Mouse (Mus musculus) yolk sac, embryonic 10.5 days (tissue): ENCODE results near the gene Rps8.
A peak's percentile ranks its signal among the peaks of the same experiment; 100 is the strongest.

Source experiments
- DNase-seq: peaks from one replicate; pipeline ENCODE4 v3.0.0-alpha.2; 2017; ENCODE audit warnings: low spot score

The Rps8 gene

GRCm38 (mm10) chr4:117148047-117148713, 7.9 kb downstream of the Rps8 start:
- no peak for DNase-seq

- no peak for DNase-seq
Observed at GRCm38 (mm10) chr4:117146176-117146575, 9.9 kb downstream of the Rps8 start.

- DNase-seq: no peak
Observed at GRCm38 (mm10) chr4:117145248-117145647, 10.8 kb downstream of the Rps8 start.

DNA sequence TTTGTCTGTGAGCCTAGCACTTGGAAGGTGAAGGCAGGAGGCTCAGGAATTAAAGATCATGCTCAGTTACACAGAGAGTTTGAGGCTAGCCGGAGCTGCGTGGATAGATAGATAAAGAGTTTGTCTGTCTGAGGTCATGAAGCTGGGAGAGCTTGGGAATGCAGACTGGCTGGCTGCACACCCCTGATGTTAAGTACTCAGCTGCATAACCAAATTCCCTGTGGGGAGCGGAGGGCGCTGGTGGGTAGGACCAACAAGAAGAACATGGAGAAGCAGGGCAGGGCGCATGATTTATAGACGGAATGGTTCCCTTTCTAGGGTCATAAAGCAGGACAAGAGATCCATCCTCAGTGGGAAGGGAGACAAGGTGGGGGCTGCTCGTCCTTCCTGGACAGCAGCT, 13.0 kb downstream of the Rps8 start:
- no peak for DNase-seq

DNA sequence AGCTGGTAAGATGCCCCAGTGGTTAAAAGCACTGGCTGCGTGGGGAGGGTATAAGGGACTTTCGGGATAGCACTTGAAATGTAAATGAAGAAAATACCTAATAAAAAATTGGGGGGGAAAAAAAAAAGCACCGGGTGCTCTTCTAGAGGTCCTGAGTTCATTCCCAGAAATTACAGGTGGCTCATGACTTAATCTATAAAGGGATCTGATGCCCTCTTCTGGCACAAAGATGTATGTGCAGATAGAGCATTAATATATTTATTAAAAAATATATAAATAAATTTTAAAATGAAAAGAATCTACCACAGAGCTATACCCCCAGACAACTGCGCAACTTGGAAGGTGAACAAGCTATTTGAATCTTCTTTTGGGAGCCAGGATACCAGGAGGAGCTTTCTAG, 15.4 kb downstream of the Rps8 start:
- DNase-seq: no peak

DNA sequence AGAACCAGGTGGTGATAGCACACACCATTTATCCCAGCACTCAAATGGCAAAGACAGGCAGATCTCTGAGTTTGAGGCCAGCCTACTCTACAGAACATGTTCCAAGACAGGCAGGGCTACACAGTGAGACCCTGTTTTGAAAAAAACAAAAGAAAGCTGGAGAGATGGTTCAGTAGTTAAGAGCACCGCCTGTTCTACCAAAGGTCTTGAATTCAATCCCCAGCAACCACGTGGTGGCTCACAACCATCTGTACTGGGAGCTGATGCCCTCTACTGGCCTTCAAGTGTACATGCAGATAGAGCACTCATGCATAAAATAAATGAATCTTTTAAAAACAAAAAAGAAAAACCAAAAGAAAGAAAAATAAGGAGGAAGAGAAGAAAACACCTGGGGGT, 16.8 kb downstream of the Rps8 start:
- DNase-seq: peak; percentile 59

- no peak for DNase-seq
Observed at GRCm38 (mm10) chr4:117138295-117139216, 17.5 kb downstream of the Rps8 start.

- peak; percentile 91 for DNase-seq
Observed at GRCm38 (mm10) chr4:117136034-117136433, 20.0 kb downstream of the Rps8 start.

DNA sequence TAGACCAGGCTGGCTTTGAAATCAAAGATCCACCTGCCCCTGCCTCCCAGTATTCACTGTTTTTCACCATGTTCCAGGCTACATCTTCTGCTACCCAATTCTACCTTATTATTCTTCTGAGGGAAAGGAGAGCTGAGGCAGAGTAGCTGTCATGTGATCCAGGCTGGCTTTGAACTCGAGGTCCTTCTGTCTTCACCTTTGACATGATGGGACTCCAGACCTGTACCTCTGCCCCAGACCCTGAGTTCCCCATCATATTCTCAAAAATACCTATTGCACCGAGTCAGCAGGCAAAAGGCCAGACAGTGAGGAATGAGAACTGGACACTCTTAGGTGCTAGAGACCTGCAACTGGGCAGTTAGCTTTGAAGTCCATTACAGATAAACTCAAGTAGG, 21.4 kb downstream of the Rps8 start:
- no peak for DNase-seq

GRCm38 (mm10) chr4:117133817-117134600, 22.0 kb downstream of the Rps8 start, which contains the start of gene Plk3:
Gene Plk3, minus strand, starts transcription at chr4:117133963.
- peak; percentile 97 for DNase-seq

DNA sequence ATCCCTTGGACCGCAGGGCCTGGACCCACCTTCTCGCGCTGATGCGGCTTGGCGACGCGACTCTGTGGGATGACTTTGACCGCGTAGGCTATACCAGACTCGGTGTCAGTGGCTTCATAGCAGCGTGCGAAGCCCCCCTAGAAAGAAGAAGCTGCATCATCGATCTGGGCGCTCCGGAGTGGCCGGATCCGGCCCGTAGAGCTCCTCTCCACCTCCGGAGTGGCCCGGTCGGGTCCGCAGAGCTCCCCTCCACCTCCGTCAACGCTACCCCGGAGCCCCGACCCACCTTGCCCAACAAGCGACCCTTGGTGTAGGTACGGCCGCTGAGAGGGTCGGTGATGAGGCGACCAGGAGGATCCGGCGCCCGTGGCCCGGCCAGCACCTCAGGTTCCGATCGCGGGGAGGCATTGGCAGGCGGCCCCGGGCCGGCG, 22.7 kb downstream of the Rps8 start:
- DNase-seq: peak; percentile 31

- no peak for DNase-seq
Observed at GRCm38 (mm10) chr4:117132794-117133143, 23.3 kb downstream of the Rps8 start.

DNA sequence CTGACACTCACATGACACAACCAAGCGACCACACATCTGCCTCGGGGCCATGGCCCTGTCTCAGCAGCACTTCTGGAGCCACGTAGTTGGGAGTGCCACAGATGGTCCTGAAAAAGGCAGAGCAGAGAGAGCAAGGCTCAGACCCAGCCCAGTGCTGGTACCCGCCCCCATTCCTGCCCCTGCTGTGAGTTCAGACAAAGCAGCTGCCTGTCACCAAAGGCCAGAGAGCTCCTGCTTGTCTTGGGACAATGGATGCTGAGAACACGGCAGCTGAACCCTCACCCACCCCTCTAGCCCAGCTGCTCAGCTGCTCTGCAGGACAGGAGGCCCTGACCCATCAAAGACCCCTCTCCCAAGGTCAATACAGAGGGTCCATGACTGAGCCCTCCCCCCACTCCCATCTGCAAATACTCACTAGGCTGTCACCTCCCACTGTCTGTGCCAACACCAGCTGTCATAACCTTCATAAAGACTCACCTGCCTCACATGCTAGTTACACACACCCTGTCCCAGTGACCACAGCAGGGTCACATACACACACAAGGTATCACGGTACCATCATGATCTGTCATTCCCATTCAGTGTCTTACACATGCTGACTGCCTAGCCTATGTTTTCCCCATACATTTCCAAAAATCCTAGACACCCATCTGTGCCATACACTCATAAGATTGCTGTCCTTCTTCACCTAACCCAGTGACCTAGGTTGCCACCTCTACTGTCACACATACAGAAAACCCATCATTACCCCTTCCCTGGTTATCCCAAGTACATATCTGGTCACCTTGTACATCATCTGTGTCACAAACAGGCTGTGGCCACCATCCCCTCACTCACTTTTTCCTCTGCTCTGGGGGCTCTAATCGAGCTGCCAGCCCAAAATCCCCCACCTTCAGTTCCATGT, 23.9 kb downstream of the Rps8 start:
- peak; percentile 19 for DNase-seq

- no peak for DNase-seq
Observed at GRCm38 (mm10) chr4:117131198-117131597, 24.8 kb downstream of the Rps8 start.

- DNase-seq: no peak
Observed at GRCm38 (mm10) chr4:117130790-117131189, 25.3 kb downstream of the Rps8 start.

DNA sequence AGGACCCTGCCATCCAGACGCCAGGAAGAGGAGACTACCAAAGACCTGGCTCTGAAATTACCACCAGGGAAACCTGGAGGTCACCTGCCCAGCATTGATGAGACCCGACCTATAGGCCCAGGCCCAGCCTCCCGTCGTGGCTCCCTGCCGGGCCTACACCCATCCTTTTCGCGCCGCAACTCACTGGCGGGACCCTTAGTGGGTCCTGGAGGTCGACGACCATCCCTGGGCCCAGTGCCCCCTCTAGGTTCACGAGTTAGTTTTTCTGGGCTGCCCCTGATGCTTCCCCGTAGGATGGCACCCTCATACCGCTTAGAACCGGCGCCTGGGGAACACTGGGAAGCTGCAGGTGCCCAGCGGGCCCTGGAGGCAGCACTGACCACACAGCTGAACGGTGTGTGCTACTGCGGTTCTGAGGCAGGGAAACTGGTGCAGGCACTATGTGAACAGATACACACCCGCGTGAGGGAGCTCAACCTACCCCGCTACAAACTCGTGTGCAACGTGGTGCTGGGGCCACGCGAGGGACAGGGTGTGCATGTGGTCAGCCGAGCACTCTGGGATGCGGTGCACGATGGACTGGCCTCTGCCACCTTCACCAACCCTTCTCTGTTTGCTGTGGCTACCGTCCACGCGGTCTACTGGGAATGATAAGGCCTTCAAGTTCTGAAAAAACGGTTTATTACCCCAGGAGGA, 27.9 kb downstream of the Rps8 start:
- no peak for DNase-seq

GRCm38 (mm10) chr4:117126675-117127290, 29.3 kb downstream of the Rps8 start, which contains the start of gene Tctex1d4:
Gene Tctex1d4, plus strand, starts transcription at chr4:117126794.
- DNase-seq: no peak

DNA sequence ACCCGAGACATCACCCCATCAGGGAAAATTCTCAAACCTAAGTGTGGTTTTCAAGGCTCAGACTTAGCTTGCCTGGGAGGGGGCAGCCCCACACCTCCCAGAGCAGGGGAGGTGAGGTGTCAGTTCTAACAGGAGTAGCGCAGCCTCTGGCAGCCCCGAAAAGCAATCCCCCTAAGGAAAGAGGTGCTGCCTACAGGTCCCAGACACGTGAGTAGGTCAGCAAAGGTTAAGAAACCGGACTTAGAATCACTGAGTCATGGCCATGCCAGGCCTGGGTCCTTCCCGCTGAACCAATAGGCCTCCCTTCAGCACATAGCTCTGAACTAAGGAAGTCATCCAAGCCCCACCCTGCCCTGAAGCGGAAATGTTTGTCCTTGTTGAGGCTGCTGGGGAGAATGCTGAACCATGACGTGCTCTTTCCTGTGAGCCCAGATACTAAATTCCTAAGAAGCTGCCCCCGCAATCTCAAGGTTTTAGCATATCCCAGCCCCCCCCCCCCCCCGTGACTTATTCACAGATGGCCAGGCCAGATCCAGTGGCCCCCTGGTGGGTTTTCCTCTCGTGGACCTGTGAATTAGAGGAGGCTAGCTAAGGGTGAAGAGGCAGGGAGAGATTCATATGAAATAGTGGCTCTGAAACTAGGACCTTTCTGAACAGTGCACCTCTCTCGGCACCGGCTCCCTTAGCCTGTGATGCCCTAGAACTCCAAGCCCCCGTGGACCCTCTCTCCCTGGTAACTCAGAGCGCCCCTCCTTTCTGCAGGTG, 30.0 kb downstream of the Rps8 start:
- peak; percentile 73 for DNase-seq

DNA sequence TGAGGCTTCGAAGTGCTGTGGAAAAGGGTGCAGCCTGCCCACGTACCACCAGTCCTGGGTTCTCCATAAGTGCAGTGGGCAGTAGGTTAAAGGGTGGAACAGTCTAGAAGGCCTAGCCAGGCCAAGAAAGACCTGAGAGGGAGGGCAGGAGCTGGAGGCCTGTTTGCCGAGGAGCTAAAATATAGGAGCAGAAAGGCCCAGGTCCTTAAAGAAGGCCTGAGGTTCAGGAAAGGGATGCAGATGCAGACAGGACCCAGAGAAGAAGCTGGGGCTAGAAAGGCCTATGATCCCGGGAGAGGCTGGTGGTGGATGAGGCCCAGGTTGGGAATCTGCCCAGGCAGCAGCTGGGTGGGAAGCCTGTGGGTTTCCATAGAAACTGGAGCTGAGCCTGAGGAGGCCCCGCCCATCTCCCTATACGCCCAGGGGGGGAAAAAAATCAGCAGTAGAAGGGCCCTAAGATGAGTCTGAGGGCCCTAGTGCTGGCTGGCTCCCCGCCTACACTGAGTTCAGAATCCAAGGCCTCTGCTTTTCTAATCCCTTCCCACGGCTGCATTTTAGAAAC, 30.6 kb downstream of the Rps8 start, which contains the start of gene Btbd19:
Gene Btbd19, minus strand, starts transcription at position 378 of the 562 bp plus-strand sequence.
- no peak for DNase-seq
